Mouse (Mus musculus) brain, embryonic 18.5 days (tissue): ENCODE data around the gene Rps6ka2.
"Not testable (repeated sequence)": the region's sequence is repeated elsewhere in the genome, so short reads cannot be mapped to it uniquely, and the experiment has no call there.

ENCODE experiments used
- DNase-seq: peaks from one replicate; pipeline ENCODE4 v3.0.0-alpha.2; 2012; ENCODE audit warnings: low read depth, low spot score

Gene Rps6ka2

DNA sequence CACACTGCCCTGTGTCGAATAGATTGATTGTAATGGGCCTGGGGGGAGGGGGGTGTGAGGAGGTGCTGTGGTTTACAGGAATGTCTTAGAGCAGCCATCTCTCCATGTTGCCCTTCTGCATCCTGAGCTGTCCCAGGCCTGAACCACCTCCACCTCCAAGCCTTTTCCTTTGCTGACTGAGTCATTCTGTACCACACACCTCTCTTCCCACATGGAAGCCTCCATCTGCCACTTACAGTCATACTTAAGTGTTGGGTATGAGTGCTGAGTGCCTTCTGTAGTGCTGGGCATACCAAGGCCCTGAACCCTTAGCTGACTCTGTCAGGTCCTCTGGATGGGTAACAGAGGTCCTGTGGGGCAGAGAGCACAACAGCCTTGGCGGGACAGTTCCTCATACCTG, 97.9 kb downstream of the Rps6ka2 start:
- DNase-seq, result no peak

DNA sequence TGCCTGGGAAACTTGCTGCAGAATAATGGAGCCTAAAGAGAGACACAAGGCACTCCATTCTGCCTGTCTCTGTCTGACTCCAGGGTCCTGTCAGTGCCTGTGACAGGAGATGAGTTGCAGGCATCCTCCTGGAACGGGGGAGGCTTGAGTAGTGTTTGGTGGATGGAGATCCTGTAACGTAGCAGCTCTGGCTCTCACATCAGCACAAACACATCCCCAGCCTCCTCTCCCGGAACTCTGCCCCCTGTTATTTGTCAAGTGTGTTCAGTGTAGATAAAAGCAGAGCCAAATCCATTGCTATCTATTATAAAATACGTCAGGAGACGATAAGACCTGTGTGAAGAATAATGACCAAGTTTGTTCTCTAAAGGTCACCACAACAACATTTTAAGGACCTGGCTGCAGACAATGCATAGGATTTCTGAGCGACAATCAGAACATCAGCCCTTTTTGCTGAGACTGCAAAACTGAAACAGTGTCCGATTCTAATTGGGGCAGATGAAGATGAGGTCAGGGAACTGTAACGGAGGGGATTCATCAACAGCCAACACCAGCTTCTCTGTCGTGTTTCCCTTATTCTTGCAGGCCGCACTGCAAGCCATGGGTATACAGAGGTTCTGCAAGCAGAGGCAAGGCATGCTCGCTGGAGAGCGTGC, 99.4 kb downstream of the Rps6ka2 start:
- DNase-seq, result no peak

GRCm38 (mm10) chr17:7270506-7270905, 100.6 kb downstream of the Rps6ka2 start:
- no peak for DNase-seq

DNA sequence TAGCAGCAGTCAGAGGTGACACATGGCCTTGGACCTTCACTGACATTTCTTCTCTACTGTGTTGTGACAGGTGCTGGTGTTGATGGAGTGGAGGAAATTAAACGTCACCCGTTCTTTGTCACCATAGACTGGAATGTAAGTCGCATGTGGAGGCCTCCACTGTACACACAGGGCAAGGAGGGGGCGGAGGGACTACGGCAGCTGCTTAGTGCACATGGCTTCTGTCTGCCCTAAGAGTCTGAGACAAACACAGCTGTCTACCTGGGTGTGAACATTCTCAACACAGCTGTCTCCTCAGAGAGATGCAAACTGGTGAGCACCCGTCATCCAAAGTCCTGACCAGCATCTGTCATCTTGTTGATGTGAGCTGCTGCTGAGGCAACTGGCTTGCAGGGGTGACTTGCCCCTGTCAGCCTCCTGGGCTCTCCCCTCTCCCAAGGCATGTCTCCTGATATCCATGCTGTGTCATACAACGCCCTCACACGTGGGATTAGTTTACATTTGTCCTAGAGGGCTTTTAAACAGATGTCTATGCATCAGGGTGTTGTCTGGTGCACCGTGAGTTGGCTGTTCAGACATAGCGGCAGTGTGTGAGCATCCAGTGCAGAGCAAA, 101.7 kb downstream of the Rps6ka2 start:
- no peak for DNase-seq

DNA sequence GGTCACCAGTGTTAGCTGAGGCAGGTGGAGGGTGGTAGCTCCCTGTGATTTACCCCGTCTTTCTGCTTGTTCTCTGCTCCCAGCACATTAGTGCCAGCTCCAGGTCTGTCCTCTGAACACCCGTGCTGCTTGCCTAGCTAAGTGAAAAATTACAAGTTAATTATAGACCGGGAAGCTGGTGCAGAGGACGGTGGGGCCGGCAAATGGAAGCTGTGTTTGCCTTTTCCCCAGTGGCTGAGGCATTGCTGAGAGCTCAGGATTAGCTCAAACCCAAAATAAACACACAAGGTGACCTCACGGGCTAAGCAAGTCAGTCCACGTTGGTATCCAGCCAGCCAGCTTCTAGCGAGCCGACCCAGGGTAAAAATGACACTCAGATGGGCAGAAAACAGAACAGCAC, 103.1 kb downstream of the Rps6ka2 start:
- DNase-seq, result no peak

- no peak for DNase-seq
Observed at GRCm38 (mm10) chr17:7273785-7274184, 103.9 kb downstream of the Rps6ka2 start.

DNA sequence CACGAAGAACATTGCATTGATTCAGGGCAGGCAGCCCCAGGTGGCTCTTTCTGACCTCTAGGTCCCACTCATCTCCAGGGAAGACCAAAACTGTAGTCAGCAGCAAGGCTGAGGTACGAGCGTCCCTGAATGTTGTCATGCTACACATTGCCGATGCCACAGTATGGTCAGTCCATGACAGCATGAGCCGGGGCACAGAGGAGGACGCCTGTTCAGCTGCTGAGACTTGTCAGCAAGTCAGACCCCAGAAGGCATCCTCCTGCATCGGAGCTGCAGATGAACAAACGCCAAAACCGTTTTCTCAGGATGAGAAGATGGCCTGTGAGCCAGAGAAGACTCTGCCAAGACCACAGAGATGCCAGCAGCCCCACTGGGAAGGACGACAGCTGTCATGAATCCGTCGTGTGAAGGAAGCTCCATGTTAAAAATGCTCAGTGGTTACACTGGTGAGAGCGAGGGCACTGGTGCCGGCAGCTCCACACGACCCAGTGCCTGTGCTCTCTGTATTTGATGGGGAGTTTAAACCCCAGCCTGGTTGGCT, 108.9 kb downstream of the Rps6ka2 start:
- DNase-seq, result no peak

DNA sequence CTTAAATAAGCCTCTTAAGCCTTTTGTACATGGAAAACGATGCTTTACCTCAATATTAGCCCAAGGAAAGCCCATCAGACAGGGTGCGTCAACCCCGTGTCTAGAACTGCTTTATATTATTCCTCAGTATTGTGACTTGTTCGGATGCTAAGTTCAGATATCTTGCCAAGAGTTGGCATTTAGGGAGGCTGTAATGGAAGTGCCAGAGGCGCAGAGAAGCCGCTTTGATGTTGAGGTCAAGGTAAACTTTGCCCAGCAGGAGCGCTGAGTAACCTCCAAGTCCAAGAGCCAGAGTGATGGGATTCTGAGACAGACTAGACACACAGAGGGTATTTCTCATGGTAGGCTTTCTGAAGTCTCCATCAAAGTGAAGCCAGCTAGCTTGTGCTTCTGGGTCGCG, 109.3 kb downstream of the Rps6ka2 start:
- DNase-seq, result no peak

DNA sequence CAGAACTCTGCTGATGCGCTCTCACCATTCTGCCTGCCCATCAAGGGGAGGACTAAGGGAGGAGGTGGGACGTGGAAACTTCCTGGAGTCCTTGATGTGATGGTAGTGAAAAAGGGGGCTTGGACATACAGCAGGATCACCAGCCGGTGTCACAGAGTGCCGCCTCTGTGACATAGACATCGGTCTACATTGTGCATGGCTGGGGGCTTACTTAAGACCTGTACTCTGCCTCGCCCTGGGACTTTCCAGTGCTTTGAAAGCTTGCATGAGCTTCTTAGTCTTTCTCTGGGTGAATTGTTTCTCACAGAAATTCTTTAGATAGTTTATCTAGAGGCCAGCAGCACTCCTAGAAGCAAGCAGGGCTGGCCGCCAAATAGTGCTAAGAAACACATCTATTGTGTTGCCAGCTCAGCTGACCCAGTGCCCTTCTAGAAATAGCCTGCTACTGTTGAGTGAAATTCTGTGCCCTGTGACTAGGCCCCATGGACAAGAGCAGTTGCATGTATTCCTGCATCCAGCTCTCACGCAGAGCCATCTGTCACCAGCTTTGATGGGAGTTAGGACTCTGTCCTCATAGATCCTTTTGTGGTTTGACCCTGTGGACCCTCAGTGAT, 114.5 kb downstream of the Rps6ka2 start:
- no peak for DNase-seq

- DNase-seq, result no peak
Observed at GRCm38 (mm10) chr17:7285292-7285691, 115.4 kb downstream of the Rps6ka2 start.

DNA sequence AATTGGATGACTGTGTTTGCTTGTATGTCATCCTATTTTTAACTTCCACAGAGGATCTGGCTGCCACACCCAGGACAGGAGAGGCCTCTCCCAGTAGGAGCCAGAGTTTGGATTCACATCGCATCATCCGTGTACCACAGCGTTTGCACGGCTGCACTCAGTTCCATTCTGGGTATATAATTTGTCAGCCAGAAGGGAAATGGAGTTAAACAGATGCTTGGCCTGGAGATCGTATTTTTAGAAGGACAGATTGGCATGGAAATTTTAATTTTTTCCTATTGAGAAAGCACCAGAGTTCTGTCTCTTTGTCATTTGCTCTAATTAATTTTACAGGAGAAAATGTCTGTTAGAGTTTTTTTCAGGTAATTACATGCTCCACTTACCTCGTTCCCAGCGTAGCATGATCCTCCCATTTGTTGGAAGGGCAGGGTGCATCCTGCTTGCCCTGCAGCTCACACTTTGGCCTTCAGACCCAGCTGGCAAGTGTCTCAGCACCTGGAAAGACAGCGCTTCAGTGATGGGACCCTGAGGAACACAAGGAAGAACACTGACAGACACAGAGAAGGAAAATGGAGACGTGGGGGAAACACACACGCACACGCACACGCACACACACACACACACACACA, 116.6 kb downstream of the Rps6ka2 start:
- DNase-seq, result no peak

GRCm38 (mm10) chr17:7292012-7292684, 122.2 kb downstream of the Rps6ka2 start:
- DNase-seq, result peak; percentile 64

DNA sequence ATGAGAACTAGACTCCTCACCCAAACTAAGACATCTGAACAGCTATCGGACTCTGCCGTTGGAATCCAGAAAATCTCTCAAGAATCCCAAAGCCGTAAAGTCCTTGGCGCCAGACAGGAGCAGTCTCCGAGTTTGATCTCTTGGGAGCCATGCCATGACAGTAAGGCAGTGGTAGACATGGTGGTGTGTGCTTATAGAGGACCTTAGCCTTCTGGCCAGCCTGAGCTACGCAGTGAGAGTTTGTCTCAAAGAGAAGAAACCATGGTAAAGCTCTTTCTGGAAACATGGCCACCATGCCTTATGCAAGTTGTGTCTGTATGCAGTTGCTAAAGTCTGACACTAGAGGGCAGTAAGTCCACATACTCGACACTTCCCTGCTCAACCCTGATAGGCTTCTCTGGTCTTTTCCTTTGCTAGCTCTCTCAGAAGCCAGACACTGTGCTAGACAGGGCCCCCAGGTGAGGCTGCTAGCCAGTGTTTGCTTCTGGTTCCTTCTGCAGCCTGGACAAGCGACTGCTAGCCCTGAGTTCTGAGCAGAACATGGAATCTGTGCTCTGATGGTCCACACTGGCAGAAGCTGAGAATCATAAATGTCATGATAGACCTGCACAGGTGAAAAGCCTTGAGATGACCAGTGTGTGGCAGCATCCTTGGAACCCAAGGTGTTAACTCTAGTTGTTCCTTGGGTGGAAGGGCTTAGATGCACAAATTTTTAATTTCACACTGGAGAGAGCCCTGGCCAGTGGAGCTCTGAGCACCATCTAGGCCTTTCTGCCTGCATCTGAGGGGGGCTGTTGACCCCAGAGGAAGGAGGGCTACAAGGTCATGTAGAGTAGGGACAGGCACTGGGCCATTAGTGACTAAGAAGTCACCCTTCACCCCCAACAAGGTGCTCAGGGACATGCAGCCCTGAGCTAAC, 136.6 kb downstream of the Rps6ka2 start:
- not testable (repeated sequence) for DNase-seq

DNA sequence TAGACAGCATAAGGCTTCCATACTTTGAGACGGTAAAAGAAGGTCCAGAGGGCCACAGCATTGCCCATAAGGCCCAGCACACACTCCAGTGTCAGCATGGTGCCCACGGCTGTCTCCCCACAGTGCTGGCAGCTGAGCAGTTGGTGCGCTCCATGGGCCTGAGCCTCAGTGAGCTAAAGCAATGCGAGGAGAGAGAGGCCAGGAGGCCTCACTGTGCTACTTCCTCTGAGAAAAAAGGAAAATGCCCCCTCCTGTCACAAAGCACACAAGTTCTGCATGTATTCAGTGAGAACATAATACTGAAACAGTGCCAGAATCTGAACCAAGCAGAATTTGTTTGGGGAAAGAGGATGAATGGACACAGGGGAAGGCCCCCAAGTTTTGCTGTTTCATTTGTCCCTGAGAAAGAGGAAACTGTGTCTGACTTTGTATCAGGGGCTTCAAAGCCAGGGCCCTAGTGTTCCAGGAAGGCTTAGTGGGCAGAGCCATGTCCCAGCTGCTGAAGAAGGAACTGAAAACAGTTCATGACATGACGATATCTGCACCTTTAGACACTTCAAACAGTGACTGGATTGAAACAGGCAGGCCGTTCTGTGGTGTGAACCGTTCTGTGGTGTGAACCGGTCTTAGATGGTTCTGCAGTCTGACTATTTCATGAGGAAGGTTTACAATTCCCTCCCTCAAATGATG, 145.9 kb downstream of the Rps6ka2 start:
- DNase-seq, result not testable (repeated sequence)

- DNase-seq, result not testable (repeated sequence)
Observed at GRCm38 (mm10) chr17:7319789-7320188, 149.9 kb downstream of the Rps6ka2 start.

- not testable (repeated sequence) for DNase-seq
Observed at GRCm38 (mm10) chr17:7324346-7324745, 154.4 kb downstream of the Rps6ka2 start, which contains the start of gene Tcp10a. Tcp10a (plus strand) TSS chr17:7324646.

DNA sequence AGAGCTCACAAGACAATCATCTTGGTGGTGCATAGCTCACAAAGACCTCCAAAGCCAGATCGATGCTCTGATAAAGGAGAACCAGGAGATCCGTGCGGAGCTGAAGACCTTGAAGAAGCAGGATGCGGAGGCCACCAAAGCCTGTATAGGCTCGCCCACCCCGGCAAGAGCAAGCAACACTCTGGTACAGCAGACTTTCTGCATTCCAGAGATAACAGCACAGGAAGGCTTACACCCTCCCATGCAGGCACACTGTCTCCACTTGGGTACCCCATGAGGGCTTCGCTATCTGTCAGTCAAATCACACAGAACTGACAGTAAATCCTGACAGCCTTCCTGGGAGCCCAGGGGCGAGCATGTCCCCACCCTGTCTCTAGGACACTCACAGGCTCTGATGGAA, 156.5 kb downstream of the Rps6ka2 start:
- not testable (repeated sequence) for DNase-seq

DNA sequence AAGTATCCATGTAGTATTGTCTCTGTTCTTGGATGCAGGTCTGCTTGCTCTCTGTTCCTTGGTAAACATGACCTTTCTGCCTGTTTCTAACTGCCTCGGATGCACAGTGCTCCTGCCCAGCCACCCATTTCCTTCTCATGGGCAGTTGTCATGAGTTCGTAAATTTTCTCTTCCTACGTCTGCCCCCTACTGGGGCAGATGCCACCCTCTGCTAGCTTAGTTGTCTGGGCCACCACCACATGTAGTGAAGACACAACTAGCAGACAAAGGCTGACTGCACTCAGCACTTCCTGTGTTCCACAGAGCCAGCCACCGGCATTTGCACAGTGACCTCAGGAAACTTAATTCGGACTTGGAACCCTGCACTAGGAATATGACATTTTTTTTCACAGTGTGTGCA, 162.8 kb downstream of the Rps6ka2 start:
- DNase-seq, result not testable (repeated sequence)

DNA sequence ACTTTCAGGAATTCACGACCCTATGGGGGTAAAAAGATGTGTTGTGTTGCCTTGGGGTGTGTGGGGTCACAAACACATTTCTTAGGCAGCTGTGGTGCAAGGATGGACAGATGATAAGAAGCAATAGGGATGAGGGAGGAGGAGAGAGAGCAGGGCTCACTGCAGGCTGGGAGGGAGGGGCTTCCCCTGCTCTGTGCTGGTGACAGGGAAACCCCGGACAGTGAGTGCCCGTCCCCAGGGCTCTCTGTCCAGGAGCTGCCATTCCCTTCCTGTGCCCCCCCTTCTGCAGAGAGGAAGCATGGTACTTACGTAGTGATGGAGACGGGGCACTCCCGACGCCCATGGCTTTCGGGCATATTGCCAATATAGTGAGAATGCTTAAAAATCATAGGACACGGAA, 167.5 kb downstream of the Rps6ka2 start:
- not testable (repeated sequence) for DNase-seq

- DNase-seq, result not testable (repeated sequence)
Observed at GRCm38 (mm10) chr17:7348765-7349164, 178.8 kb downstream of the Rps6ka2 start.
